Mouse (Mus musculus) neural tube, embryonic 11.5 days (tissue): ENCODE data around the gene Ntrk1. TPM values are rescaled to one million over a fixed set of nuclear protein-coding genes. Genes with fewer than 3 reads are reported as not detected.

ENCODE experiments used
- ATAC-seq: fragments of 200-750 bp; cut with Nextera tagmentation; 2 replicates; pipeline ENCODE4 v1.8.0; 2017; ENCODE audit warnings: moderate number of reproducible peaks, mild to moderate bottlenecking, moderate TSS enrichment, moderate library complexity; ENCODE audit not compliant: insufficient read depth, low FRiP score, low TSS enrichment
- DNase-seq: peaks from one replicate; pipeline ENCODE4 v3.0.0-alpha.2; 2015; ENCODE audit warnings: low spot score
- H3K27ac ChIP-seq: fragments of 300-500 bp; sonication (generic); 2 replicates; pipeline ENCODE4 v1.5.1; 2014; ENCODE audit warnings: low read depth, mild to moderate bottlenecking, low read length
- H3K27me3 ChIP-seq: fragments of 300-500 bp; sonication (generic); 2 replicates; pipeline ENCODE4 v1.6.1; 2014; ENCODE audit warnings: mild to moderate bottlenecking, low read length, mixed read lengths; ENCODE audit not compliant: control insufficient read depth, insufficient read depth
- H3K36me3 ChIP-seq: fragments of 300-500 bp; sonication (generic); 2 replicates; pipeline ENCODE4 v1.6.1; 2014; ENCODE audit warnings: mild to moderate bottlenecking, low read length, moderate library complexity, mixed read lengths; ENCODE audit not compliant: control insufficient read depth, insufficient read depth
- H3K4me1 ChIP-seq: fragments of 300-500 bp; sonication (generic); 2 replicates; pipeline ENCODE4 v1.6.1; 2014; ENCODE audit warnings: low read length, mixed read lengths; ENCODE audit not compliant: control insufficient read depth, insufficient read depth
- H3K4me2 ChIP-seq: fragments of 300-500 bp; sonication (generic); 2 replicates; pipeline ENCODE4 v1.6.1; 2014; ENCODE audit warnings: low read depth, mild to moderate bottlenecking, moderate library complexity
- H3K4me3 ChIP-seq: fragments of 300-500 bp; sonication (generic); 2 replicates; pipeline ENCODE4 v1.5.1; 2014; ENCODE audit warnings: low read depth, low read length
- H3K9ac ChIP-seq: fragments of 300-500 bp; sonication (generic); 2 replicates; pipeline ENCODE4 v1.6.1; 2014; ENCODE audit warnings: mild to moderate bottlenecking, low read length
- H3K9me3 ChIP-seq: fragments of 300-500 bp; sonication (generic); 2 replicates; pipeline ENCODE4 v1.6.1; 2016; ENCODE audit warnings: low read length; ENCODE audit not compliant: control insufficient read depth
- WGBS: fragments of 180-500 bp; shearing (Covaris S2); extraction: QIAGEN DNeasy Blood & Tissue Kit; methylation state at CpG from one replicate; pipeline ENCODE4 v1.1.7; 2014; 5-methylcytosine and 5-hydroxymethylcytosine counted together
- polyA plus RNA-seq: library from polyadenylated mRNA; unstranded; fragments of >200 nt; fragmentation: Nextera tagmentation; extraction: Ambion mirVana; gene quantifications from 2 replicates; pipeline ENCODE4 v1.2.1, GENCODE M21; 2014

The Ntrk1 gene
- polyA plus RNA-seq, 1 experiment from 2014 or later: 20.4 TPM

- Histone ChIP-seq H3K36me3 (no peaks in the 10 kb centered on the region), H3K27ac (peak overlapping the region; percentile 15; the same call in 1 of the 2 replicates), H3K9me3 (no peaks in the 10 kb centered on the region), H3K4me2 (no peak overlapping the region; the same call in 1 of the 2 replicates), H3K9ac (no peak overlapping the region), H3K4me1 (peaks cover 5% of the 10 kb centered on the region), H3K27me3 (no peaks in the 10 kb centered on the region; the same call in none of the 2 replicates), H3K4me3 (peak overlapping the region; percentile 8; the same call in 1 of the 2 replicates)
- DNase-seq (peak; percentile 51), ATAC-seq (no peak)
- 11% methylated on average over 10 of the region's 10 CpGs for WGBS
Measured at GRCm38 (mm10) chr3:87765091-87765490, 29.9 kb downstream of the Ntrk1 start.

- Histone ChIP-seq H3K27me3 (no peaks in the 10 kb centered on the region; the same call in none of the 2 replicates), H3K4me2 (no peak overlapping the region), H3K9me3 (no peaks in the 10 kb centered on the region), H3K9ac (no peak overlapping the region), H3K36me3 (no peaks in the 10 kb centered on the region), H3K4me3 (no peak overlapping the region), H3K27ac (0 out of 2 replicates have a peak overlapping the region, but pooled peaks have one; percentile 15), H3K4me1 (peaks cover 5% of the 10 kb centered on the region)
- DNase-seq: no peak
- no peak for ATAC-seq
- WGBS: 37% methylated on average over 10 of the region's 10 CpGs
Measured at GRCm38 (mm10) chr3:87764506-87764905, 30.5 kb downstream of the Ntrk1 start.

GRCm38 (mm10) chr3:87763683-87764289 lies 31.2 kb downstream of the Ntrk1 start:
- H3K4me2 ChIP-seq: no peak overlapping the region; the same call in 1 of the 2 replicates
- DNase-seq: peak; percentile 52
- H3K27ac ChIP-seq: 0 out of 2 replicates have a peak overlapping the region, but pooled peaks have one; percentile 20
- ATAC-seq: no peak
- peaks cover 5% of the 10 kb centered on the region for H3K4me1 ChIP-seq
- no peaks in the 10 kb centered on the region for H3K9me3 ChIP-seq
- no peaks in the 10 kb centered on the region; the same call in none of the 2 replicates for H3K27me3 ChIP-seq
- 21% methylated on average over 15 of the region's 15 CpGs for WGBS
- peak overlapping the region; percentile 7 for H3K9ac ChIP-seq
- no peaks in the 10 kb centered on the region for H3K36me3 ChIP-seq
- no peak overlapping the region for H3K4me3 ChIP-seq

GRCm38 (mm10) chr3:87763202-87763601 lies 31.8 kb downstream of the Ntrk1 start:
- ATAC-seq: no peak
- H3K9me3 ChIP-seq: no peaks in the 10 kb centered on the region
- no peaks in the 10 kb centered on the region; the same call in none of the 2 replicates for H3K27me3 ChIP-seq
- no peak overlapping the region for H3K9ac ChIP-seq
- no peaks in the 10 kb centered on the region for H3K36me3 ChIP-seq
- H3K4me2 ChIP-seq: no peak overlapping the region
- 66% methylated on average over 4 of the region's 4 CpGs for WGBS
- H3K4me3 ChIP-seq: no peak overlapping the region
- no peak for DNase-seq
- H3K4me1 ChIP-seq: peaks cover 5% of the 10 kb centered on the region
- H3K27ac ChIP-seq: 0 out of 2 replicates have a peak overlapping the region, but pooled peaks have one; percentile 20

- DNase-seq (no peak), ATAC-seq (no peak)
- Histone ChIP-seq H3K27ac (no peak overlapping the region), H3K4me2 (no peak overlapping the region), H3K27me3 (no peaks in the 10 kb centered on the region), H3K36me3 (no peaks in the 10 kb centered on the region), H3K9me3 (no peaks in the 10 kb centered on the region), H3K4me1 (peaks cover 5% of the 10 kb centered on the region), H3K9ac (no peak overlapping the region), H3K4me3 (no peak overlapping the region)
- WGBS: 70% methylated on average over 20 of the region's 20 CpGs
Measured at GRCm38 (mm10) chr3:87761408-87762375, 33.3 kb downstream of the Ntrk1 start.

GRCm38 (mm10) chr3:87758641-87759040 lies 36.3 kb downstream of the Ntrk1 start:
- WGBS: 41% methylated on average over 5 of the region's 5 CpGs
- ATAC-seq: no peak
- H3K9me3 ChIP-seq: no peaks in the 10 kb centered on the region

GRCm38 (mm10) chr3:87756488-87756887 lies 38.5 kb downstream of the Ntrk1 start:
- no peaks in the 10 kb centered on the region for H3K9me3 ChIP-seq
- no peak overlapping the region for H3K4me3 ChIP-seq
- no peak overlapping the region for H3K9ac ChIP-seq
- no peak for ATAC-seq
- peaks cover 3% of the 10 kb centered on the region; the same call in 1 of the 2 replicates for H3K4me1 ChIP-seq
- no peak overlapping the region for H3K27ac ChIP-seq
- H3K36me3 ChIP-seq: no peaks in the 10 kb centered on the region
- no peak for DNase-seq
- 0 out of 2 replicates have a peak, but pooled peaks cover 2% of the 10 kb centered on the region for H3K27me3 ChIP-seq
- H3K4me2 ChIP-seq: peak overlapping the region; percentile 34; the same call in 1 of the 2 replicates
- WGBS: 46% methylated on average over 20 of the region's 20 CpGs

More at GRCm38 (mm10) chr3:87758641-87759040, 36.3 kb downstream of the Ntrk1 start:
- no peak overlapping the region for H3K9ac ChIP-seq
- DNase-seq: no peak
- H3K4me1 ChIP-seq: peaks cover 8% of the 10 kb centered on the region
- no peak overlapping the region for H3K4me3 ChIP-seq
- 0 out of 2 replicates have a peak, but pooled peaks cover 2% of the 10 kb centered on the region for H3K27me3 ChIP-seq
- no peaks in the 10 kb centered on the region for H3K36me3 ChIP-seq
- no peak overlapping the region for H3K4me2 ChIP-seq
- H3K27ac ChIP-seq: no peak overlapping the region

GRCm38 (mm10) chr3:87755964-87756363 lies 39.0 kb downstream of the Ntrk1 start:
- Histone ChIP-seq H3K9me3 (no peaks in the 10 kb centered on the region), H3K4me1 (peaks cover 3% of the 10 kb centered on the region; the same call in 1 of the 2 replicates), H3K9ac (0 out of 2 replicates have a peak overlapping the region, but pooled peaks have one; percentile 12), H3K27me3 (0 out of 2 replicates have a peak, but pooled peaks cover 2% of the 10 kb centered on the region), H3K4me3 (peak overlapping the region; percentile 8; the same call in 1 of the 2 replicates), H3K4me2 (peak overlapping the region; percentile 34), H3K36me3 (no peaks in the 10 kb centered on the region), H3K27ac (no peak overlapping the region)
- DNase-seq (peak; percentile 89), ATAC-seq (peak; percentile 84)
- WGBS: 2% methylated on average over 24 of the region's 24 CpGs
